Mouse (Mus musculus) kidney, postnatal 14 days (tissue): ENCODE results near the gene Oxsr1.
A peak's percentile ranks its signal among the peaks of the same experiment; 100 is the strongest.

Source experiments
- DNase-seq: peaks from one replicate; pipeline ENCODE4 v3.0.0; 2022; ENCODE audit warnings: mixed read lengths

Oxsr1 gene

GRCm38 (mm10) chr9:119212996-119213395, 109.2 kb downstream of the Oxsr1 start:
- DNase-seq, result no peak

DNA sequence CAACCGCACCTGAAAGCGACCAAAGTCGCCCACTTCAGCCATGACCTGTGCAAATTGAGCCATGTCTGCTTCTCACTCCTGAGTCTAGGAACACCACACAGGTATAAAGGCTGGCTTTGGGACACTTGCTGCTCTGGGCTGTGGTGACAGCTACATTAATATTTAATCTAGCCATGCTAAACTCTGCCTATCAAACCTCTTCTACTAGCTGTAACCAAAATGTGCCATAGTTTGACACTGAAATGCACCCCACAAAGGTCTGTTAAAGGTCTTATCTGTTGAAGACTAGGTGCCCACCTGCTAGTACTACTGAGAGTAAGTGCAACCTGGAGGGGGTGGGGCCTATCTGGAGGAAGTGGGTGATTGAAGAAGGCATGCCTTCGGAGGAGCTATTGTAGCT, 113.2 kb downstream of the Oxsr1 start, which contains the start of gene Slc22a13:
Slc22a13 (minus strand) TSS at position 101 of the 400 bp plus-strand sequence.
- no peak for DNase-seq

DNA sequence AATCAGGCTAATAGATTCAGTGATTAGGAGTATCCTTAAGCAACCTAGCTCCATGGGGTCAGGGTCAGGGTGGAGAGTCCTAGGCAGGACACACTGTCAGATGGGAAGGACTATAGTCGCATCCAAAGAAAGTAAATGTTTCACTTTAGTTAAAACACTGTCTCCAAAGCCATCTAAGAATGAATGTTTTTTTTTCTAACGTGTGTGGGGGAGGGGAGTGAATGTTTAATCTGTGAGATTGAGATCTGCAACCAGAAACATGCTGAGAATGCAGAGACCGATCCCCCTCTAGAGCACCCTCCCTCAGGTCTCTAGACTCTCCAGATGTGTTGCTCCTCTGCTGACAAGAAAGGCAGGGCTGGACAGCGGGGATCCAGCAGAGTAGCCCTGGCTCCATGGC, 115.1 kb downstream of the Oxsr1 start:
- DNase-seq, result peak; percentile 73

DNA sequence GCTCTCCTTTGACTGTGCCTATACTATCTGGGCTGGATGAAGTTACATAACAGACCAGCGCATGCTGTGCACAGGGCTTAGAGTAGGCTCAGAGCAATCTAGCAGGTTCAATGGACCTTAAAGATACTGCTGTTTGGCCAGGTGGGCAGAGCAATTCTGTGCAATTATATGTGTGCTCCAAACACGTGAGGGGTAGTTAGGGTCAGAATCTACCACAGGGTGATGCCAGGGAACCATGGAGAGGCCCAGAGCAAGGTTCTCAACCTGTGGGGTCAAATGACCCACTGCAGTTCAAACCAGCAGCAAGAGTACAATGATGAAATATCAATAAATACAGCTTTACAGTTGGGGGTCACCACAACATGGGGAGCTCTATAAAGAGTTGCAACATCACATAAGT, 115.6 kb downstream of the Oxsr1 start:
- peak; percentile 24 for DNase-seq

GRCm38 (mm10) chr9:119205756-119206155, 116.5 kb downstream of the Oxsr1 start:
- no peak for DNase-seq

GRCm38 (mm10) chr9:119203617-119204016, 118.6 kb downstream of the Oxsr1 start:
- no peak for DNase-seq

DNA sequence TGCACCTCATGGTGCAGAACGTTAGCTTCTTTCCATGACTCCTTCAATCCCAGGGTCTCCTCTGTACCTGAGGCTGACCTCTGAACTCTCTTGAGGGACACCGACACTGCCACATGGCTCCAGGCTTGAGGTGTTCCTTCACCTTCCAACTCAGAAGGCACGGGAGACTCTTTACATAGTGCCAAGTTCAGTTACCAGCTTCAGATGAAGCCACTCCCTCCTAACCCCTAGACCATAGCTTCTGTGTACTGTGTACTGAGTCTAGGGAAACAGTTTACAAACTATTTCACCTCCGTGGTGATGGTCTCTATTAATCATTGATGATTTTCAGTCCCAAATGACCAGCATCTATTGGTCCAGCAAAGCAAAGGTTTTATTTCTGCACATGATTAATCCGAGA, 120.6 kb downstream of the Oxsr1 start:
- DNase-seq, result peak; percentile 44

DNA sequence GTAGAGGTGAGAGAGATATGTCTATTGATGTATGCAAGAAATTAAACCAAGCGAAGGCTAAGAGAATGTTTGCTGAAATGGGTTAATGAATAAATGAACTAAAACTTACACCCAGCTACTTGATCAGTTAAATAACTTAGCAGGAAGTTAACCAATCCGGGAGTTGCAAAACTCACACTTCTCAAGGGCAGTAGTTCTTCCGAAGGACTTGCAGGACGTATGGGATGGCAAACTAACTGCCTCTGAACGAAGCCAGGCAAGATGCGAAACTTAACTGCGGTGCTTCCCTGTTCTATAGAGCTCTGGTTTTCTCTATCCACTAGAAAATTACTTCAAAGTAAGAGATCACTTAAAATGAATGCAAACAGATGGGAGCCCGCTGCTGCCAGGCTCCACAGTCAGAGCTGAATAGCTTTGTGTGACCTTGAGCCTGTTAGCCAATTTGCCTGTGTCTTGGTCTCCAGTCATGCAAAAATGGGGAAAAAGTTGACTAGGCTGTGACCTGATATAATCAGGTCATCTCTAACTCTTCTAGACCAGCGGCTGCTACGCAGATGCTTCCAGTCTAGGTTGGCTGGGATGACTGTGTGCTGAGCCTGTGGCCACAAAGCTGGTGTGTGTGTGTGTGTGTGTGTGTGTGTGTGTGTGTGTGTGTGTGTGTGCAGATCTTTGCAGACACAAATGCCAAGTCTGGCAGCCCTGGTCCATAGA, 122.9 kb downstream of the Oxsr1 start:
- peak; percentile 53 for DNase-seq

DNA sequence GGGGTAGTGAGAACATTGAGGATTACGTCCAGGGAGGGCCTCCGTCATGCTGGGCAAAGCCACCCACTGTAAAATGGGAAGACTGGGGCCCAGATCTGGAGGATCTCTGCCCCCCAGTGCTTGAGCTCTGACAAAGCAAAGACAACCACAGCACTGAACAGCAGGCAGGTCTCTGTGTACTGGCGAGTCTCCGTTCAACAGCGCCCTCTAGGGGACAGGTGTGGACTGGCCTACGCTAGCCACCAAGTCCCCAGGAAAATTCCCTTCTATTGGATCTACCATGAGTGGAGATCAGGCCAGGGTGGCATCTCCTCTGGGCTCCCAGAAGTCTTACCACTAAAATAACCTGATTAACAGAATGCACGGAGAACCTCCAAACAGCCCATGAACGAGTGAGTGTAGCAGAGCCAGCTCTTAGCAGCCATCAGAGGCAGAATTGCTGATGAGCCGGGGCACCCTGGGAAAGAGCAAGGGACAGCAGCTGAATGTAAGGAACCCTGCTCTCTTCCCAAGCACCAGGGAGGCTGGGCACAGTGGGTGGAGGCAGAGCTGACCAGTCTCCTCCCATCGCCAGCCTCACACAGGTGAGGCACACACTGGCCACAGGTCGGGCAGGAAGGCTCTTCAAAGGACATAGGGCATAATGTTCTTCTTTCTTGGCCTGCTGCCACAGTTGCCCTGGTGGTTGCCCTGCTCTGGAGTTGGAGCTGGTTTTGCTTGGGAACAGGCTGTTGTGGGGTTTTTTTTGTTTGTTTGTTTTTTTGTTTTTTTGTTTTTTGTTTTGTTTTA, 129.8 kb downstream of the Oxsr1 start:
- DNase-seq, result peak; percentile 83
